Mouse (Mus musculus): ENCODE data around the gene Necab2.

DNA sequence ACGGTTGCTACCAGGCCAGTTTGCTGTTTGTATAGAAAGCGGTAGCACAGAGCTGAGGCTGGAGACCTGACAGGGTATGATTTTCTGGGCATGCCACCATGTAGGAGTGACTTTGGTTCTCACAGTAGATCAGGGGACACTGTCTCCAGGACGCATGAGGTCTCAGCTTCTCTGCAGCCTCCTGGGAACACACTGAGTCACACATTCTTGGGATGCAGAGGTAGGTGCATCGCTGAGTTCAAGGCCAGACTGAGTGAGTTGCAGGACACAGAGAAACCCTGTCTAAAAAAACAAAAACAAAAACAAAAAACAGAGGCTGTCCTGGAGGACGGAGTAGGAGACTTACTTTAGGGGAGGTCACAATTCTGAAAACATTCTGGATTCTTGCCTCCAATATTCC, 6.4 kb downstream of the Necab2 start:
- no peak for TF ChIP-seq CTCF (IDR thresholded peaks at IDR 0.05; ENCODE audit: low read depth)
- TF ChIP-seq EP300 (IDR thresholded peaks at IDR 0.05; ENCODE audit: low read depth) = no peak

All from liver, postnatal 0 days (tissue).